Mouse (Mus musculus) embryo, embryonic 9.5 days (tissue): ENCODE results near the gene Zfp53.

Experiments
- DNase-seq: peaks from one replicate; pipeline ENCODE4 v3.0.0-alpha.2; 2017; ENCODE audit errors: extremely low spot score

Zfp53 gene

DNA sequence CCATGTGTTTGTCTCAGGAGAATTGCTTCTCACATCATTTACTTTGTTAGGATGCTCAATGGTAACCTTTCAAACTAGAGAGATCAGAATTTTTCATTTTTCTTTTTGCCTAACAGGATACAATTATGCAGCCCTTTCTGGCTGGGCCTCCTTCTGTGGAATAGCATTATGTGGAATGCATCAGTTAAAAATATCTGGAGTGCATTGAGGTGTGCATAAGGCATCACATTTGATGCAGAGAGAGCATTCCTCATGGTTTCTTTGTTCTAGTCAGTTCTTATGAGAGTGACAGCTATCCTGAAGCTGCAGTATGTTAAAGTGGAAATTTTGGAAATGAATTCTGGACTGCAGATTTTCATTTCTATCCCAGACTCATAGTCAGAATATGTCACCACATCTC lies 37.5 kb downstream of the Zfp53 start:
- DNase-seq, result no peak

DNA sequence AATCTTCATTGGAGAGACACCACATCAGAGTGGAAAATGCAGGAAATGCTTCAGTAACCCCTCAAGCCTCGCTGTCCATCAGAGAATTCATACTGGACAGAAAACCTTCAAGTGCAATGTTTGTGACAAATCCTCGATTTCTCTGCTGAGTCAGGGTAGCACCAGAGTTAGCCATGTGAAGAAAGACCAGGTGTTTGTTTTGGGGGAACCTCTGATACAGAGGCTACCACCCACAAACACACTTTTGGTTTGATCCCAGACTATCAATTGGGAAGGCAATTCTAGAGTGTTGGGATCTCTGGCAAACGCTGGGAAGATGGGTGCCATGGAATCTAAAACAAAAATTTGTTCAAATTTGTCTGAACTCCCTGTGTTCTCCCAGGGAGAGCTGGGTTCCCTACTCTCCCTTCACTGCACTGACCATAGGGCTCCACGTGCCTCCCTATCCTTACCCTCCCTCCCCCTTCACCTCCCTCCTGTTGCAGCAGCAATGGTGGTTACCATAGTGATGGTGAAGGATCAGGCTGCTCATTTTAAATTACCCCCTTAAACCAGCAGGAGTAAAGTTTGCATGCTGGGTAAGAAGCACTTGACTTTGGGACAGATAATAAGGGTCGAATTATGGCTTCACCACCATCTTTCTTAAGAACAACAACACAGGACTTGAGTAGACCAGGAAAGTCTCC lies 42.0 kb downstream of the Zfp53 start:
- no peak for DNase-seq

DNA sequence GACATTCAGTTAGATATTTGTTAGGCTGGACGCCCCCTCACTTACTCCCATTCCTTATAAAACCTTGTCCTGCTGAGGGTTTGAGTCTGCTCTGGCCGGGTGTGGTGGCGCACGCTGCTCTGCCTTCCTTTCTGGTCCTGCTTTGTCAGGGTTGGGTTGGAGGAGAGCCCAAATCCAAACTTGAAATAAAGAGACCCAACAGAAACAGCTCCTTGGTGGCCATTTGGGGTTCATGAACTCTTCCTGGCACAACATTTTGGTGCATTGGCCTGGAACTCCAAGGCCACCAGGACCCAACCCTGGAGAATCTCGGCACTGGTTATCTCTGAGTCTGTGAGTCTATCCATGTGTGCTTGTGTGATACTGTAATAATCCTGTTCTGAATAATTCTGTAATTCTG lies 42.8 kb downstream of the Zfp53 start:
- DNase-seq, result no peak

DNA sequence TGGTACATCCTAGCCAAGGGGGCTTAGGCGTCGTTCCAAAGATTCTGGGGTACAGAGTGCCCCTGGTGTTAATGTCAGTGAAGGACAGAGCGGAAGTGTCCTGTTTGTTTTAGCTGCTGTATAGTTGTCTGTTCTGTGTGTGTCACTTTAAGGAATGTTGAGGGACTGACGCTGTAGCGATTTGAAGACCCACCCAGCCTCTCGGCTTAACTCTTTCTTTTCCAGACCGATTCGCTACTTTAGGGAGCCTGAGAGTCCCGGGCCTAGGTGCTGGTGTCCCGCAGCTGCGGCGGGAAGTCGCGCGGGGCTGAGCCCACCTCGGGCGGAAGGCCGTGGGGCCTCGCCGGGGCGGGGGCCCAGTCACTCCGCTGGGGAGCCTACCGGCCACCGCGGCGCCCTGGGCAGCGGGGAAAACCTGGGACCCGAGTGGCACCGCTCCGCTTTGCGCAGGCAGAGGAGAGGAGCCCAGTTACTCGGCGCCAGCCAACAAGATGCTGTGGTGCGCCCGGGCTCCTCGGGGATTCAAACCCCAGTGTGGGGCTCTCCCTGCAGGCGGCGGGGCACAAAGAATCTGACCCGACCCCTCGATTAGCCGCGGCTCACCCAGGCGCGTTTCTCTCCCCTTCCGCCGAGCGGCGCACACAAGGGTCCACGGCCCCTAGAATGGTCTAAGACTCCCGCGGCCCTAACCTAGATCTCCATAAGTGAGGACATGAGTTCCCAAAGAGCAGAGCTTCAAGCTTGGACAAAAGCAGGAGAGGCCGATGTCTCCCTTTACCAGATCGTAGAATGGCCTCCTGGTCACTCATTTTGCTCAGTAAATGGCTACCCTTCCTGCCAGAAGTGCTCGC lies 43.5 kb downstream of the Zfp53 start:
- peak; percentile 79 for DNase-seq

DNA sequence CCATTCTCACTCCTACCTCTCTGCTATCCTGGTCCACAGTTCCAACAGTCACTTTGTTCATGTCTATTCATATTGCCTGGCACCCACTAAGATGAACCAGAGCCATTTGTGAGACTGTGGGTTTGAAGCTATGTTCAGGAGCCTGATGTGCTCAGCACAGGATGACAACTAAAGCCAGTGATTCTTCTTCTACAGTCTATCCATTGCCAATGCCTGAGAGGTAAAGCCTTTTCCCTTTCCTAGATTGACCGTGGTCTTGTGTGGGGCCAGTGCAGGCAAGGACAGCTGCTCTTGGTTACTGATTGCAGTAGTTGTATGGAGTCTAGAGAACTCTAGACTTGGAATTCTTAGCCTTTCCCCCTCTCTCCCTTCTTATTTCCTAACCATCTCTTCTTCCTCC lies 45.2 kb downstream of the Zfp53 start:
- no peak for DNase-seq

DNA sequence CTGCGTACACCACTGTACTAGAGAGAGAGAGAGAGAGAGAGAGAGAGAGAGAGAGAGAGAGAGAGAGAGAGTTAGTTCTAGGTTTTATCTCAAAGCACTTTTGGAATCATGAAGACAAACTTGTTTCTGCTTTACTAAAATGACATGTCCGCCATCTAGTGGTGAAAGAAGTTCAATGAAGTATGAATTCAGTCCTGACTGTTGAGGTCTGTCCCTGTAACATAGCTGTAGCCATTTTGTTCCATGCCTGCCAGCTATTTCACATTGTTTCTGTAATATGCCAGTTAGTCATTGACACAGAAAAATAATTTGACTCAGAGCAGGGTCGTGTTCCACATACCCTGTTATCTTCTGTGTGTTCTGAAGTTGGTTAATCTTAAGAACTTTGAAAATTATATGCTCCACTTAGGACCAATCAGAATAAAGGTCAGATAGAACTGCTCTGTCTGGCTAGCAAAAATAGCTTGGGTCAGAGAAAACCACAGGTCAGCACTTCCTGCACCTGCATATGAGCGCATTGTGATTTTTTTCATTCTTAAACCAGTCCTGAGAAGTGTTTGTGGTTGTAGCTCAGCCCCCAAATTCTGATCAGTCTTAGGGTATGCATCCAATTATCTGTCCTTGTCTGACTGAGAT lies 45.8 kb downstream of the Zfp53 start:
- DNase-seq, result peak; percentile 68

DNA sequence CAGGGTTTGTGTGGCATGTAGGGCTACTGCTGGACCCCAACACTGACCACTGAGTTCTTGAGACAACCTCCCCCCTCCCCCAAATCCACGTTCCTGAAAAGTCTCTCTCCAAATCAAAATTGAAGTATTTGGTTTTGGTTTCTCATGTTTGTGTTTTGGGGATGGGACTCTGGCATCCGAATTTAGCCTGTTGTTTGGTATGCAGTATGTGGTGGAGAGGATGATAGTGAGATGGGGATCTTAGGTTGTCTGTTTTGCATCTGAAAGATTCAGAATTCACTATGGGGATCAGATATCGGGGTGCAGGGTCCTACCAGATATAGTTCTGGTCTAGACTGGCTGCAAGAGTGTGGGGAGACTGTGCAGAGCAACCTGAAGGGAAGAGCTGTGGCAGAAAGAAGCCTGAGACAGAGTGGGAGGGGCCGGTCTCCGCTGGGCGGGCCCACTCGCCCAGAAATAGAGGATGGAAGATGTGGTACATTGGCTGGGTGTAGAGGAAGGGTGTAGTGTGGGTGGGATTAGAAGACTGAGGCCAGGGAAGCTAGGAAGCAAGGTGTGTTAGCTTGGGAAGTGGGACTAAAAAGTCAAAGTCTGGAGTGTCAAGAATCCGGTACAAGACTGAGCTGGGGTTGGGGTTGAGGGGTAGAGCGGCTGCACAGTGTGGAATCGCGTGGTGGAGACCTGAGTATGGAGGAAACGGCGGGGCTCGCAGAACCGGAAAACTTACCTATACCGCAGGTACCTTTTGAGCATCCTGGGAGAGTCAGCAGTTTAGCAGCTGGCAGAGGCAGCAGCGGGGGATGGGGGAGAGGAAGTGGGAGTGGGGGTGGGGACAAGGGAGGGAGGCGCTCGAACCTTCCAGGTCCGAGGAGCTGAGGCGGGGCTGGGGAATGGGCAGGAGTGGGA lies 46.6 kb downstream of the Zfp53 start, which contains the start of gene Zfp52:
Gene Zfp52 (plus strand): TSS at position 444 of the 906 bp plus-strand sequence.
- peak; percentile 57 for DNase-seq

DNA sequence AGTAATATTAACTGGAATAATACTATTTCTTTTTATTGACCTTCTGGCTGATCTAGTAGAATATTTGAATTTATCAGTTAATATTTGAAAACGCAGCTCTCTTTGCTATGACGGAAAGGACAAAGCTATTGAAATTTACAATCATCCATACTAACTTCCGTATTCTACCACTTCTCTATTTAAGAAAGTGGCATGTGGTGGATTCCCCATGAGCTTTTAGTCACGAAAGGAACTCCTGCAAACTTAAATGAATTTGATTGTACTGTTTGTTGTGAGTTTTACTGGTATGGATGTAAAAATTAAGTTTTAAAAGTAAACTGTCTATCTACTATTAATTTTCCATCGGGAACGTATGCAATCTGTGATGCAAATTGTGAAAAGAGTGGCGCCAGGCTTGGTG lies 47.3 kb downstream of the Zfp53 start:
- DNase-seq, result no peak

DNA sequence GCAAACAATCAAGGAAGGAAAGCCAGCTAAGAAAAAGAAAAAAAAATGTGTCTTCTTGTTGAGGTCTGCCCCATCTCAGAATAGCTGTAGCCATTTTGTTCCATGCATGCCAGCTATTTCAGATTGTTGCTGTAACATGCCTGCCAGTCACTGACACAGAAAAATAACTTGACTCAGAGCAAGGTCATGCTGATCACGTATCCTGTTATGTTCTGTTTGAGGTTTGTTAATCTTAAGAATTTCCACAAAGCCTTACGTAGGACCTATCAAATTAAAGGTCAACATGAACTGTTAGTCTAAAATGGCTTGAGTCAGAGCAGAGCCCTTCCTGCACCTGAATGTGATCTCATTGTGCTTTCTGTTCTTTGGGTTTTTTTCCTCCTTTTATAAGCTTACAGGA lies 47.9 kb downstream of the Zfp53 start:
- DNase-seq, result no peak

DNA sequence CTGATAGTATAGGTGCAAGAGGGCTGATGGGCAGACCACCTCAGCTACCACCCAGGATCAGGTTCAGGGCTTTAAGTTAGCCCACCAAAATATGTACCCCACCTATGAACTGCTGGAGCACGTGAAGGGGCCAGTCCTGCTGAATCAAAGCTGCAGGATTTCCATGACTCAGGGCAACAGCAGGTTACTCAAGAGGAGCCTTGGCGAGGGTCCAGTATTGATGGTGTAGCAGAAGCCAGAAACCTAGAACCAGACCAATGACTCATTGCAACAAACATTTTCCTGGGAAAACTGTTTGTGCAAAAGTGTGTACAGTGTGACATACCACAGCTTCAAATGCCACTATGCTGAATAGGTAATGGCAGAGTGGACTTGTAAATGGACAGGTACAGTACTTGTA lies 69.0 kb downstream of the Zfp53 start:
- no peak for DNase-seq
